Mouse (Mus musculus) CH12.LX (cell line): Measurements from ENCODE around the gene Spata2. TPM values are rescaled to one million over a fixed set of nuclear protein-coding genes. Genes with fewer than 3 reads are reported as not detected.

Experiments
- DNase-seq: peaks from one replicate; pipeline ENCODE4 v3.0.0-alpha.2; 2013; ENCODE audit errors: extremely low read depth
- H3K27ac ChIP-seq: 2 replicates; pipeline ENCODE4 v1.5.1; 2012; ENCODE audit warnings: low read depth, mild to moderate bottlenecking, control low read depth, moderate library complexity; ENCODE audit not compliant: insufficient read depth
- H3K27me3 ChIP-seq: replicated peaks from 2 replicates; pipeline ENCODE3; 2012; ENCODE audit warnings: inconsistent platforms
- H3K36me3 ChIP-seq, 2 experiments: replicated peaks in 1 of 2; 2 replicates each; pipeline versions ENCODE3 to v1.6.1; 2012; ENCODE audit warnings: inconsistent platforms in 1 of 2, low read length in 1 of 2, mild to moderate bottlenecking in 1 of 2, mixed read lengths in 1 of 2, moderate library complexity in 1 of 2; ENCODE audit not compliant: control insufficient read depth in 1 of 2, insufficient read depth in 1 of 2
- H3K4me1 ChIP-seq, 2 experiments: 2 replicates each; pipeline ENCODE4 v1.6.1; 2012; ENCODE audit warnings: inconsistent platforms in 1 of 2, moderate library complexity in 1 of 2; ENCODE audit not compliant: insufficient read depth in 2 of 2, control insufficient read depth in 1 of 2
- H3K4me2 ChIP-seq: 2 replicates; pipeline ENCODE4 v1.6.1; 2012; ENCODE audit warnings: low read depth, mild to moderate bottlenecking, control low read depth; ENCODE audit not compliant: poor library complexity, insufficient read depth, severe bottlenecking
- H3K4me3 ChIP-seq, 3 experiments: fragments of 150-350 bp in 1 of 3; sonication (generic) in 1 of 3; replicated peaks in 1 of 3; 2 replicates each; pipeline versions ENCODE3 to v1.5.1; 2011 to 2012; ENCODE audit warnings: low read depth in 2 of 3, low read length in 2 of 3, mild to moderate bottlenecking in 2 of 3, moderate library complexity in 2 of 3, control low read depth in 1 of 3, improper control_type of control experiment in 1 of 3, inconsistent platforms in 1 of 3, mixed read lengths in 1 of 3; ENCODE audit not compliant: poor library complexity in 1 of 3
- H3K79me2 ChIP-seq: replicated peaks from 2 replicates; pipeline ENCODE4 v1.6.1; 2012; ENCODE audit warnings: mild to moderate bottlenecking, moderate library complexity; ENCODE audit not compliant: control insufficient read depth, poor library complexity, insufficient read depth, severe bottlenecking; ENCODE audit errors: extremely low read depth
- H3K9ac ChIP-seq: 2 replicates; pipeline ENCODE4 v1.6.1; 2012; ENCODE audit warnings: low read depth, mild to moderate bottlenecking, control low read depth, moderate library complexity; ENCODE audit not compliant: insufficient read depth
- H3K9me3 ChIP-seq: replicated peaks from 2 replicates; pipeline ENCODE3; 2012; ENCODE audit warnings: low read length, inconsistent platforms, mixed read lengths
- CHD1 ChIP-seq: IDR thresholded peaks from 2 replicates; pipeline ENCODE4 v1.6.1; 2012; ENCODE audit warnings: low read depth, low read length, improper control_type of control experiment, inconsistent platforms
- CHD2 ChIP-seq: IDR thresholded peaks from 2 replicates; pipeline ENCODE4 v1.6.1; 2011; ENCODE audit warnings: low read length, improper control_type of control experiment
- CTCF ChIP-seq, 2 experiments: IDR thresholded peaks in 1 of 2; conservative IDR thresholded peaks in 1 of 2; 2 replicates each; pipeline ENCODE4 v1.5.1; 2011 to 2012; ENCODE audit warnings: low read depth in 2 of 2, low read length in 2 of 2, improper control_type of control experiment in 1 of 2, inconsistent platforms in 1 of 2, mild to moderate bottlenecking in 1 of 2, moderate library complexity in 1 of 2
- E2F4 ChIP-seq: IDR thresholded peaks from 2 replicates; pipeline ENCODE4 v1.6.1; 2011; ENCODE audit warnings: low read depth, low read length, improper control_type of control experiment; ENCODE audit not compliant: insufficient replicate concordance
- ELF1 ChIP-seq: IDR thresholded peaks from 2 replicates; pipeline ENCODE4 v1.6.1; 2014; ENCODE audit warnings: low read depth, mild to moderate bottlenecking, inconsistent platforms, low read length, improper control_type of control experiment
- ETS1 ChIP-seq: conservative IDR thresholded peaks from 2 replicates; pipeline ENCODE4 v1.6.1; 2012; ENCODE audit warnings: low read depth, mild to moderate bottlenecking, inconsistent platforms, low read length, improper control_type of control experiment, moderate library complexity
- GABPA ChIP-seq: IDR thresholded peaks from 2 replicates; pipeline ENCODE4 v1.6.1; 2012; ENCODE audit warnings: low read depth, low read length, improper control_type of control experiment, inconsistent platforms; ENCODE audit not compliant: insufficient replicate concordance
- HCFC1 ChIP-seq: IDR thresholded peaks from 2 replicates; pipeline ENCODE4 v1.6.1; 2012; ENCODE audit warnings: low read depth, mild to moderate bottlenecking, inconsistent platforms, low read length, improper control_type of control experiment
- IRF4 ChIP-seq: IDR thresholded peaks from 2 replicates; pipeline ENCODE4 v1.6.1; 2014; ENCODE audit warnings: low read depth, mild to moderate bottlenecking, inconsistent platforms, low read length, improper control_type of control experiment
- JUND ChIP-seq: conservative IDR thresholded peaks from 2 replicates; pipeline ENCODE4 v1.6.1; 2011; ENCODE audit warnings: low read depth, low read length, improper control_type of control experiment
- KAT2A ChIP-seq: IDR thresholded peaks from 2 replicates; pipeline ENCODE4 v1.6.1; 2012; ENCODE audit warnings: low read length, improper control_type of control experiment, inconsistent platforms; ENCODE audit not compliant: insufficient replicate concordance
- MAFK ChIP-seq: IDR thresholded peaks from 2 replicates; pipeline ENCODE4 v1.6.1; 2011; ENCODE audit warnings: low read length, improper control_type of control experiment; ENCODE audit not compliant: insufficient replicate concordance
- MEF2A ChIP-seq: IDR thresholded peaks from 2 replicates; pipeline ENCODE4 v1.6.1; 2014; ENCODE audit warnings: low read depth, mild to moderate bottlenecking, inconsistent platforms, low read length, improper control_type of control experiment, borderline replicate concordance
- MXI1 ChIP-seq: IDR thresholded peaks from 2 replicates; pipeline ENCODE4 v1.6.1; 2011; ENCODE audit warnings: mild to moderate bottlenecking, low read depth, low read length, improper control_type of control experiment
- MYC ChIP-seq: IDR thresholded peaks from 2 replicates; pipeline ENCODE4 v1.6.1; 2011; ENCODE audit warnings: low read depth, mild to moderate bottlenecking, improper control_type of control experiment, low read length
- POLR2A ChIP-seq: IDR thresholded peaks from 2 replicates; pipeline ENCODE4 v1.6.1; 2011; ENCODE audit warnings: low read depth, mild to moderate bottlenecking, improper control_type of control experiment, low read length
- POLR2AphosphoS2 ChIP-seq: IDR thresholded peaks from 2 replicates; pipeline ENCODE4 v1.6.1; 2011; ENCODE audit warnings: low read depth, low read length, improper control_type of control experiment
- RAD21 ChIP-seq: IDR thresholded peaks from 2 replicates; pipeline ENCODE4 v1.6.1; 2011; ENCODE audit warnings: low read depth, mild to moderate bottlenecking, low read length, improper control_type of control experiment, moderate library complexity
- SIN3A ChIP-seq: IDR thresholded peaks from 2 replicates; pipeline ENCODE4 v1.6.1; 2012; ENCODE audit warnings: low read length, improper control_type of control experiment, inconsistent platforms
- TBP ChIP-seq: conservative IDR thresholded peaks from 2 replicates; pipeline ENCODE4 v1.6.1; 2011; ENCODE audit warnings: low read depth, low read length, improper control_type of control experiment
- TCF12 ChIP-seq: IDR thresholded peaks from 2 replicates; pipeline ENCODE4 v1.6.1; 2014; ENCODE audit warnings: low read depth, mild to moderate bottlenecking, inconsistent platforms, low read length, improper control_type of control experiment
- USF1 ChIP-seq: IDR thresholded peaks from 2 replicates; pipeline ENCODE4 v1.6.1; 2014; ENCODE audit warnings: low read depth, mild to moderate bottlenecking, inconsistent platforms, low read length, improper control_type of control experiment
- USF2 ChIP-seq: conservative IDR thresholded peaks from 2 replicates; pipeline ENCODE4 v1.6.1; 2011; ENCODE audit warnings: low read depth, low read length, improper control_type of control experiment
- ZKSCAN1 ChIP-seq: IDR thresholded peaks from 2 replicates; pipeline ENCODE4 v1.6.1; 2012; ENCODE audit warnings: low read depth, inconsistent platforms, low read length, improper control_type of control experiment, borderline replicate concordance
- ZMIZ1 ChIP-seq: IDR thresholded peaks from 2 replicates; pipeline ENCODE4 v1.6.1; 2012; ENCODE audit warnings: low read depth, mild to moderate bottlenecking, inconsistent platforms, low read length, improper control_type of control experiment
- dilution Hi-C: fragments of 300-500 bp; cut with MboI; formaldehyde crosslinking; loops from 2 replicates; pipeline ENCODE4 v1.14.3; 2020; ENCODE audit warnings: low sequenced_read_pairs; ENCODE audit not compliant: extremely low pct_unique_long_range_greater_than_20kb, extremely low pct_ligation_motif_present
- in situ Hi-C: fragments of 300-500 bp; cut with MboI; formaldehyde crosslinking; loops from 3 replicates; pipeline ENCODE4 v1.14.3; 2019; ENCODE audit warnings: low sequenced_read_pairs, low pct_ligation_motif_present, low pct_unique_long_range_greater_than_20kb, mixed read lengths
- polyA plus RNA-seq: library from polyadenylated mRNA; unstranded; fragments of >175 nt; gene quantifications from 2 replicates; pipeline ENCODE4 v1.2.1, GENCODE M21; 2012; ENCODE audit warnings: low read depth; ENCODE audit not compliant: insufficient read length
- total RNA-seq, 2 experiments: library from RNA; depleted of rRNA; stranded (reverse); fragments of 300-350 nt in 1 of 2; fragments of >200 nt in 1 of 2; gene quantifications; 2 replicates each; pipeline ENCODE4 v1.2.3; 2012 to 2014

The Spata2 gene
- total and polyA plus RNA-seq, 3 experiments, result 9.1 to 22.8 (median 10.5) TPM

- H3K9me3 ChIP-seq, result no peaks in the 10 kb centered on the region
- H3K4me1 ChIP-seq, result peaks cover 14 to 58% of the 10 kb centered on the region in 2 experiments
- no peak overlapping the region for H3K9ac ChIP-seq
- no peak overlapping the region for H3K4me3 ChIP-seq
- in situ Hi-C loops, result no loop called here
- TF ChIP-seq CTCF (conservative IDR thresholded peaks at IDR 0.05 in 1 of 2, IDR thresholded peaks at IDR 0.05 in 1 of 2; ENCODE audit: low read depth in 2 of 2, low read length in 2 of 2), result no peak
- TF ChIP-seq MEF2A, result no peak
- TF ChIP-seq CHD1, result no peak
- no peak for TF ChIP-seq HCFC1
- no peak for TF ChIP-seq GABPA
- TF ChIP-seq ZMIZ1, result no peak
- no peak for TF ChIP-seq ETS1
- TF ChIP-seq KAT2A, result no peak
- TF ChIP-seq TBP, result no peak
- TF ChIP-seq ELF1, result no peak
- no peak for TF ChIP-seq E2F4
- TF ChIP-seq IRF4, result no peak
- TF ChIP-seq POLR2AphosphoS2, result no peak
- no peak for TF ChIP-seq ZKSCAN1
- TF ChIP-seq USF2, result no peak
- TF ChIP-seq CHD2, result no peak
- no peak for TF ChIP-seq RAD21
- H3K4me2 ChIP-seq, result no peak overlapping the region
- DNase-seq, result no peak
- dilution Hi-C loops, result no loop called here
- H3K79me2 ChIP-seq, result peaks cover 7% of the 10 kb centered on the region
- H3K36me3 ChIP-seq, result peaks cover 19 to 53% of the 10 kb centered on the region in 2 experiments
- H3K27ac ChIP-seq, result no peak overlapping the region
- no peaks in the 10 kb centered on the region for H3K27me3 ChIP-seq
Observed at GRCm38 (mm10) chr2:167541761-167542160, 49.1 kb upstream of the Spata2 start.

GRCm38 (mm10) chr2:167541324-167541723 is 48.6 kb upstream of the Spata2 start:
- Histone ChIP-seq H3K4me2 (no peak overlapping the region), H3K4me3 (no peak overlapping the region), H3K27ac (no peak overlapping the region), H3K9ac (no peak overlapping the region)
- in situ Hi-C loops, result no loop called here
- no peak for DNase-seq
- TF ChIP-seq TCF12 (no peak), CHD1 (no peak), USF1 (no peak), MYC (no peak), MXI1 (no peak), USF2 (no peak), ZKSCAN1 (no peak), SIN3A (no peak), MAFK (no peak), HCFC1 (no peak), JUND (no peak), POLR2A (no peak)
- TF ChIP-seq, all 38 proteins: peak for 0
- H3K36me3 ChIP-seq, result peaks cover 19 to 53% of the 10 kb centered on the region in 2 experiments
- no peaks in the 10 kb centered on the region for H3K27me3 ChIP-seq
- H3K9me3 ChIP-seq, result no peaks in the 10 kb centered on the region
- peaks cover 18 to 61% of the 10 kb centered on the region in 2 experiments for H3K4me1 ChIP-seq
- dilution Hi-C loops, result no loop called here
- H3K79me2 ChIP-seq, result peaks cover 7% of the 10 kb centered on the region
